In genomic region chr9:69470921-69471320, GRCm38 (mm10) we compare ENCODE assay signal across 9 mouse cellular contexts. TPM values are rescaled to one million over a fixed set of nuclear protein-coding genes. Genes with fewer than 3 reads are reported as not detected.
DNase-seq lines count a peak whose midpoint lies in the region; ATAC-seq and TF ChIP-seq lines count a peak whose summit lies in the region.
"Had no signal": no experiment of that assay in that cellular context is flagged by ENCODE, and none has a peak within 500 bp of the region (broad histone marks: within the 10 kb centered on the region; RNA-seq: fewer than 3 reads in every experiment).

No protein-coding gene starts in this region.

- peak; percentile 87 for DNase-seq in lung, embryonic 14.5 days
- no peak for DNase-seq in lung, postnatal 36 days
- DNase-seq in thymus, postnatal 14 days: peak; percentile 80
- no peak for DNase-seq in spleen, adult 18-20 months
- DNase-seq in gastrocnemius, adult 8-10 months (ENCODE audit: low spot score in 2 of 2): no peak
- no peak for DNase-seq in cerebellum, postnatal 14 days
- DNase-seq: cerebellum, adult 9-11 months had no signal

- H3K4me3 ChIP-seq in lung, embryonic 14.5 days (ENCODE audit: low read depth, low read length): no peak overlapping the region
- no peak overlapping the region for H3K4me3 ChIP-seq in heart, embryonic 13.5 days
- no peak overlapping the region for H3K4me3 ChIP-seq in limb, embryonic 15.5 days

- 6% methylated on average over 6 of the region's 6 CpGs for WGBS in lung, embryonic 14.5 days
- 10% methylated on average over 6 of the region's 6 CpGs for WGBS in heart, embryonic 13.5 days
- 3% methylated on average over 6 of the region's 6 CpGs for WGBS in limb, embryonic 15.5 days

- H3K9ac ChIP-seq in lung, embryonic 14.5 days: no peak overlapping the region
- H3K9ac ChIP-seq in heart, embryonic 13.5 days: peak overlapping the region; percentile 52
- no peak overlapping the region for H3K9ac ChIP-seq in limb, embryonic 15.5 days

- no peak for TF ChIP-seq CTCF in lung, embryonic 14.5 days (IDR thresholded peaks at IDR 0.05; ENCODE audit: low read depth)

- H3K27ac ChIP-seq in lung, embryonic 14.5 days (ENCODE audit: low read depth): peak overlapping the region; percentile 86
- H3K27ac ChIP-seq in heart, embryonic 13.5 days (replicated peaks): peak overlapping the region; percentile 92
- peak overlapping the region; percentile 82 for H3K27ac ChIP-seq in limb, embryonic 15.5 days

- H3K4me1 ChIP-seq in lung, embryonic 14.5 days (ENCODE audit: insufficient read depth): peaks cover 45% of the 10 kb centered on the region
- peaks cover 87% of the 10 kb centered on the region for H3K4me1 ChIP-seq in heart, embryonic 13.5 days
- peaks cover 70% of the 10 kb centered on the region for H3K4me1 ChIP-seq in limb, embryonic 15.5 days

- peaks cover 41% of the 10 kb centered on the region for H3K36me3 ChIP-seq in lung, embryonic 14.5 days (ENCODE audit: insufficient read depth)
- peaks cover 76% of the 10 kb centered on the region for H3K36me3 ChIP-seq in heart, embryonic 13.5 days
- H3K36me3 ChIP-seq in limb, embryonic 15.5 days: peaks cover 60% of the 10 kb centered on the region

- peak; percentile 80 for ATAC-seq in lung, embryonic 14.5 days (ENCODE audit: insufficient read depth)
- peak; percentile 60; the same call in 1 of the 2 replicates for ATAC-seq in heart, embryonic 13.5 days (ENCODE audit: extremely low read depth, insufficient number of reproducible peaks, low FRiP score, low TSS enrichment)
- ATAC-seq in limb, embryonic 15.5 days (ENCODE audit: insufficient number of reproducible peaks, low FRiP score, low TSS enrichment, low read depth): peak; percentile 66

- H3K27me3 ChIP-seq in lung, embryonic 14.5 days (ENCODE audit: insufficient read depth, low read length): no peaks in the 10 kb centered on the region
- no peaks in the 10 kb centered on the region for H3K27me3 ChIP-seq in heart, embryonic 13.5 days (replicated peaks)
- no peaks in the 10 kb centered on the region for H3K27me3 ChIP-seq in limb, embryonic 15.5 days

- peak overlapping the region; percentile 39; the same call in 1 of the 2 replicates for H3K4me2 ChIP-seq in lung, embryonic 14.5 days
- H3K4me2 ChIP-seq in heart, embryonic 13.5 days: peak overlapping the region; percentile 47
- peak overlapping the region; percentile 24; the same call in 1 of the 2 replicates for H3K4me2 ChIP-seq in limb, embryonic 15.5 days

- no peaks in the 10 kb centered on the region for H3K9me3 ChIP-seq in lung, embryonic 14.5 days (ENCODE audit: low read depth, low read length)
- H3K9me3 ChIP-seq in heart, embryonic 13.5 days: no peaks in the 10 kb centered on the region
- no peaks in the 10 kb centered on the region for H3K9me3 ChIP-seq in limb, embryonic 15.5 days

RNA-seq across cellular contexts. Expression of gene Anxa2, which starts 17.5 kb away (rescaled TPM):
- 474 and 484 TPM in 2 replicates for polyA plus RNA-seq in lung, embryonic 14.5 days (2014; fragmentation: Nextera tagmentation; extraction: Ambion mirVana)
- 450 and 490 TPM in 2 replicates for polyA plus RNA-seq in heart, embryonic 13.5 days (2015; fragmentation: Nextera tagmentation; extraction: Ambion mirVana)
- polyA plus RNA-seq in limb, embryonic 15.5 days (2015; fragmentation: Nextera tagmentation; extraction: Ambion mirVana): 1,913 and 2,040 TPM in 2 replicates
- total RNA-seq in gastrocnemius, adult 8-10 months (2022): 10 to 100 TPM; 17.3 to 34.2 (median 28.0) TPM

Comparison
In these comparisons a context has a peak if more than half of its experiments do, and no peak if none do; other contexts are left out.
1. DNase-seq: peak in lung, embryonic 14.5 days (single experiment) and thymus, postnatal 14 days (single experiment); none in lung, postnatal 36 days (single experiment), spleen, adult 18-20 months (0 of 2), gastrocnemius, adult 8-10 months (0 of 2) and cerebellum, postnatal 14 days (0 of 2).
2. Peak in every context shown above with its lines, with median percentiles within 50 percentile points of each other: ATAC-seq, H3K27ac ChIP-seq and H3K4me2 ChIP-seq.